Mouse (Mus musculus) common myeloid progenitor, adult 5-6 weeks (primary cell): ENCODE data around the gene Xylt1. TPM values are rescaled to one million over a fixed set of nuclear protein-coding genes. Genes with fewer than 3 reads are reported as not detected.
A peak's percentile ranks its signal among the peaks of the same experiment; 100 is the strongest.

ENCODE experiments used
- ATAC-seq: replicated peaks from 2 replicates; pipeline ENCODE4 v1.8.0; 2016; ENCODE audit warnings: low read depth, mild to moderate bottlenecking, moderate TSS enrichment, inconsistent platforms; ENCODE audit not compliant: poor library complexity, severe bottlenecking
- total RNA-seq: library from RNA; stranded (forward); fragments of 200-1000, 187-1606 nt; gene quantifications from 2 replicates; pipeline ENCODE4 v1.2.3, GENCODE M21; 2017

The Xylt1 gene
- total RNA-seq, 1 experiment from 2014 or later = 12.9 TPM

DNA sequence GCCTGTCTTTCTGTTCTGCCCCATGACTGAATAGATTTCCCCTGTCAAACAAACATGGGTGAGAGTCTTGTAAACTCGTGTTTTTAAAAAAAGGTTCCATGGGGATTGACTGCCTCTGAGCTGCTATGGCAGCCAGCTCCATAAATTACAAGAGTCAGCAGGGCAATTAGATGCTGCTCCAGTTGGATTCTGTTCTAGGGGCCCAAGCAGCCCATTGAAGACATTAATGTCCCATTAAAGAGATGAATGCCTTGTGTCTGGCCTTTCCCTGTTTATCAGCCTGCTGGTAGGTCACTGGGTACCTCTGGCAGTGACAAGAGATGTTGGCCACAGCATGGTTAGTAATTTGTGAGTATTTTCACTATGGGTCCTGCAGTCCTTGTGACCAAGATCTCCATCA, 271.9 kb downstream of the Xylt1 start:
- ATAC-seq = no peak

DNA sequence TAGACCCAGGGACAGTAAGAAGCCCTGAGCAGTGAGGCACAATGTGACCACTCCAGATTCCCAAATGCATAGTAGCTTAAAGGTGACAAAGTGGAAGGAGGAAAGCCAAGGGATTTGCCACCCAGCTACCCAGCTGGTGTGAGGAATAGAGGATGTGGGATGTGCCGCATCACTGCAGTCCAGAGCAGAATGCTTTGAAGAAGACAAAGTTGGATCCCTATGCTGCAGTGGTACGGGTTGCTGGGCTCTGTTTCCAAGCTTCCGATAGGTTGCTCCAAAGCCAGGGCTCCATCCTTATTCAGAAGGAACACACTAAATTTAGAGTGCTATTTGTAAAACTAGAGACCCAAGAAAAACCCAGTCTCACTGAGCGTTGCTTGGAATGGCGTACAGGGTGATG, 275.0 kb downstream of the Xylt1 start:
- ATAC-seq = no peak

DNA sequence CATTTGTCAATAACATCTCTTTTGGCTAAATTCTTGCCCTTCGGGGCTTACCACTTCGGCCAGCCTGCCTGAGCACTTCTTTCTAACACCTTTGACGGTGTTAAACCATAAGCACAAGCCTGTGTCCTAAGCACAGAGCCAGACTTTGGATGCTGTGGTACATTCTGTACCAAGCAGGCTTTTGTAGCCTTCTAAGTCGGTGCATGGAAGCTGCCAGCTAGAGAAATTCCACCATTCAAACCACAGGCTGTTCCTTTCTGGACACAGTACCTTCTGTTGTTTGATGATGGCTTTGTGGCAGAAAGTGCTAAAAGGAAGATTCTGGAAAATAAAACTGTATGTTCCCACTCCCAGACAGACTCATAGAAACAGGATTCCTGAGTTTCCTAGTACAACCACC, 277.4 kb downstream of the Xylt1 start:
- no peak for ATAC-seq

DNA sequence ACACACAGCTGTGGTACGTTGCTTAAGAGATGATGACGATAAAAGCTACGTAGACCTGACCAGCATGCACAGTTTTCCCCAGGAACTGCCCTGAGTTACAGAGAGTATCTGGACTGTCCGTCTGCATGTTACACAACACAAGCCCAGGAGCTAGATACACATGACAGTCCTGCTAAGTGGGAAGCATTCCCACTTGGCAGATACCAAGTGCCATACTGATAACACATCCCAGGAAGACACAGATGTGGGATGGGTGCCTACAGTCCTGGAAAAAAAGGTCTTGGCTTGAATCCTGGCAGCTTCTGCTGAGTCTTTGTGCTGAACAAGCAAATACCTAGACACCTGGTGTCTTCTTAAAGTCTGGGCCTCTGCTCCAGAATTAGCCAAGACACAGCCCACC, 278.0 kb downstream of the Xylt1 start:
- ATAC-seq = no peak

DNA sequence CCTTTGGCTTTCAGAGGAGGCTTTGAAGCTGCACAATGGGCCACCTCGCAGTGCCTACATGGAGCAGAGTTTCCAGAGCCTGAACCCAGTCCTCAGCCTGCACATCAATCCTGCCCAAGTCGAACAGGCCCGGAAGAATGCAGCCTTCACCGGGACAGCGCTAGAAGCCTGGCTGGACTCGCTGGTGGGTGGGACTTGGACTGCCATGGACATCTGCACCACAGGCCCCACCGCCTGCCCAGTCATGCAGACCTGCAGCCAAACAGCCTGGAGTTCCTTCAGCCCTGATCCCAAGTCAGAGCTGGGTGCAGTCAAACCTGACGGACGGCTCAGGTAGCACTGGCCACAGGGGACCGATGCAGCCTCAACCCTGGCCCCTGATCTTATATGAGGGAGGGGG, 286.5 kb downstream of the Xylt1 start:
- no peak for ATAC-seq

DNA sequence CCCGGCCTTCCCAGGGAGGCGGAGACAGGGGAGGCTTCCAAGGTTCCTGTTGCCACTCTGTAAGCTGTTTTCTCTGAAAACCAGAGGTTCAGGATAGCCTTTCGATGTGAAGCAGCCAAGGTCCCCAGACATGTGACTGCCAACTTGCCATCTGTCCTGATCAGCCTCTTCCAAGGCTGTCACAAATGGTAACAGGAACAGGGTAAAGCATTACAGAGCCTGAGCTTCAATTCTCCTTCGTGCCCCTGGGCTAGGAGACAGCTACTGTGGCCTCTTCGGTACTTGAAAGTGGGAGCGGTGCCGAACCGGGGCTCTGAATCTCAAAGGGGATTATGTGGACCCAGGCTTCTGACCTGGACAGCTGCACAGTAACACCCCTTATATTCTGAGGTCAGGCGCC, 287.4 kb downstream of the Xylt1 start:
- ATAC-seq = no peak

DNA sequence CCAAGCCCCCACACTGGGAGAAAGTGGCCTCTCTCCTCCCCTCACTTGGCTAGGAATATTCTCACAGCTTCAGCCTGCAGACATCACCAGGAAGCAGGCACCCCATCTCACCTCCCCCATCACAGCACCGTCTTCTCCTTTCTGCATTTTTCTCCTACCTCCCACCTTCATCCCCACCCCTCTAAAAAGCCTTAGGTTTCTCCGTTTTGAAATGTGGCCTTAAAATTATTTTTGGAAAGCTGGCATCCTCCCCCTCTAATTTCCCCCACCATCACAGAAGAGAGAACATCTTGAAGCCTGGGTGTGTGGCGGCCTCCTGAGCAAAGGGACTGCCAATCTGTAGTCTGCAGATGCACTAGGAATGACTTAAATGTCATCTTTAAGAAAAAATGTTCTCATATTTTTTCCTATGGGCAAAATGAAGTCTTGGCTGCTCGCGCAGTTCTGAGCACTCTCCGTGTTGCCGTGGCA, 291.4 kb downstream of the Xylt1 start:
- no peak for ATAC-seq

DNA sequence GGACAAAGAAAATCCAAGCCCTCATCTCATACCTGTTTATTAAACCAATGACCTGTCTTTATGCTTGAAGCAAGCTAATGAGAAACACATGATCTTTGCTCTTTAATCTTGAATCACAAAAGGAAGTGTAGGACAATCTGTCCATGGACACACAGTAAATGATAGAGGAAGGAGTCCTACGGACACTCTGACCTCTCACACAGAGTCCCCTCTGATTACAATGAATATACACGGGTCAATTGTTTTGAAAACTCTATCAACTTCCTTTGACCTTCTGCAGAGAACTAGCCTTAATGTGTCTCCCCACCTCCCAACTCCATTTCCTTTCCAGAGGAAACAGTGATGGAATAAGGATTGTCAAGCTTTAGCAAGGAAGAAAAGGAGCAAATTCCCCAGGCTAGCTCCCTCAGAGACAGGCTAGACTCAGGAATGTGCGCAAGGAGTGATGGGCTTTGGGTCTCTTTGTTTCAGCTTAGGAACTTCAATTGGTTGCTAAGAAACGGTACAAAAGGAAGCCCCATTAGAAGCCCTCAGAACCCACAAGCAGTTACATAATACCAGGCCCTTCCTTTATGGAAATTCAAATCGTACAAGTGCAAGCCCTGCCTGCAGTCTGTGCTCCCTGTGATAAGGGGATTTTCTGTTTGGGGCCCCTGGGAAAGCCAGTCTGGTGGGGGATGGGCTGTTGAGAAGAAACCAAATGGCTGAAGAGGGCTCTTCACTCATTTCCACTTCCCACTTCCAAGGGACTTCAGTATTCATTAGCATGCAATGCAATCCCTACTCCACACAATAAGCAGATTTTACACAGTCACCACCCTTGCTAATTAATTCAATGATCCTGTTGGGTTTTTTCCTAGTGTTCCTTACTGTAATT, 305.6 kb downstream of the Xylt1 start:
- peak; percentile 99 for ATAC-seq

DNA sequence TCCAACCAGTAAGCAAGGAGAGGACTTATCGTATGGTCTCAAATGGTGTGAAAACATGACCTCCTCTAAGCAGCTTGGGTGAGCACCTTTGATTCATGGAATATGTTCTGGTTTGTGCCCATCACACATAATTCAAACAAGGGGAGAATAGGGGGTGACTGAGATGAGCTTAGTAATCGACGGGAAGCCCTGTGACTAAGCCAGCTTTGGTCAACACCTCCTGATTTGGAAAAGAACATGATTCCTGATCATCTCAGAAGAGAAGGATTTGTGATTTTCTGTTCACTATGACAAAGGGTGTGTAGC, 306.2 kb downstream of the Xylt1 start:
- ATAC-seq = no peak

DNA sequence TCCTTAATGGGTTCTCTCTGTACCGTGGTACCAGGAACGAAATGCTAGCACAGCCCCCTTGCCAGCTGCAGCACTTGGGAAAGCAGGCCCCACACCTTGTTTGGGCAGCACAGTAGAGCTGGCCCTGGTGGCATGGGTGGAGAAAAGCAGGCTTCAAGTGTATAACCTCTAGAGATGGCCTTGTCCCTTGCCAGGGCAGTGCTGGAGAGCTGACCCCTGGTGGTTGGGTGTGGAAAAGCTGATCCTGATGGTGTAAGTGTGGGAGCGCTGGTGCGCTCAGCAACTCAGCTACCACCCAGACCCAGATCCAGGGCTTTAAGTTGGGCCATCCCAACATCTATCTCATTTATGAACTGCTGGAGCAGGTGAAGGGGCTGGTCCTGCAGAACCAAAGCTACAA, 314.8 kb downstream of the Xylt1 start:
- ATAC-seq = peak; percentile 99

DNA sequence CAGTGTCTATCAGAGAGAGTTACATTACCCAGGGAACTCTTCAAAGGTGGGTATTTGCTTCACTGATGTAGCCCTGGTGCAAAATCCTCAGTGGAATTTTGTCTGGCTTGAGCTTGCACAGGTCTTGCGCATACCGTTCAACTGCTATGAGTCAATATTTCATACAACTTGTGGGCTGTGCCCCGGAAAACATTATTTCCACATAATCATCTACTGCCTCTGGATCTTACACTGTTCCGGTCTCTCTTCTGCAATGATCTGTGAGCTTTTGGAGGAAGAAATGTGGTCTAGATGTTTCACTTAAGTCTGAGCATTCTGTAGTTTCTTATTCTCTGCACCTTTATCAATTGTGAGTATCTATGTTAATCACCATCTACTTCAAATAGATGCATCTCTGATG, 316.9 kb downstream of the Xylt1 start:
- no peak for ATAC-seq

DNA sequence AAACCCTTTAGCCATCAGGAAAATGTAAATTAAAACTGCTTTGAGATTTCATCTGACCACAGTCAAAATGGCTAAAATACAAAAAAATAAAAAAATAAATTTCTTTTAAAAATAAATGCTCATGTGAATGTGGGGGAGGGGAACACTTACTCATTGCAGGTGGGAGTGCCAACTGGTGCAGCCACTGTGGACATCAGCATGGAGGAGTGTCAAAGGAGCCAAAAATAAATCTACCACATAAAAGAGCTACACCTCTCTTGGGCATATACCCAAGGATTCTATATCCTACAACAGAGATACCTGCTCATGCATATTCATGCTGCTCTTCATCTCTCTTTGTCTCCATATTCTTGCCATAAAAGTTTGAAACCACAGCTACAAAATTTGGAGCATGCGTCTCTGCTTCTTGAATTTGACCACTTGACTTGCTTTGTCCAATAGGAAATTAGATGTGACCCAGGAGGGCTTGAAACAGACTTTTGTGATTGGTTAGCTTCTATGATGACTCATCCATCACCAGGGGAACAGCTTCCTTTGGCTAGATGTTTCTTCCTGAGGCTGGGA, 317.9 kb downstream of the Xylt1 start:
- ATAC-seq = no peak

DNA sequence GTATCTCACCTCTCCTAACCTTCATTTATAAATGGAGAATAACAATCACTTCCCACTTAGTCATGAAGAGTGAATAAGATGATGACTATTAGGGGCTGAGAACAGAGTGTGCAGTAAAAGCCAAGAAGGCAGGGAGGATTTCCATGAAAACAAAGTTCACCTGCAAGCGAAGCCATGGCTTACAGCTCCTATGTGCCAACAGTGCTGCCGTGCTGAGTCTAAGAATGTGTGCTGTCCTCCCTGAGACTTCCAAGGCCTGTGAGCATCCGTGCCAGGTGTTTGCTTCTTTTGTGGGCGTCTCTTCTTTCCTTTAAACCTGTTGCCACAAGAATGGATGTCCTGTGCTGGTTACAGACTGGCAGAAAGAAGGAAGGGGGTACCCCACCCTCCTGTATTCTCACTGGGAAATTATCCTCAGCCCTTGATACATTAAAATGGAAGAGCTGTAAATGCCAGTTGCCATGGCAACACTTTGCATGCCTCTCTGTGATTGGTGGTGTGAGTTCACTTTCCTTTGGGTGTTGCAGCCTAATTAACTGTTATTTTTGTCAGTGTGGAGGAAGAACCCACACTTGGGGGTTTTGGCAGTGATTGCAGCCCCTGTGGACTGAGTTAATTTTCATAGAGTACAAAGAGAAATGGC, 318.7 kb downstream of the Xylt1 start:
- ATAC-seq = no peak

DNA sequence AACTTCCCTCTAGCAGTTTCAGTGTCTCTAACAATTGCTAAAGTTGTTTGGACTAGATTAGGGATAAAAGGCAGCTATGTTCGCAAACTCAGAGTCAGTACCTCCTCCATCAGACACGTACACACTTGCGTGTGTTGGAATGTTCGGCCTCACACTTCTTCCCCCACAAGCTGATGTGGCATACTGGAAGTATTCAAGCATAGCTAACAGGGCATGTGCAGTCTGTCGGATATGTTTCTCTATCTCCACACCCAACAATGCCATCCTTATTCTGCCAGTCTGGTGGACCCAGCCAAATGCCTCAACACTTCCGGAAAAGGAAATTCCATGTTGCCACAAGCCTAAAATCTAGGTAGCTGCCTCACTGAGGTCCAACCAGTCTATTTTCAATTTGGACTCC, 319.3 kb downstream of the Xylt1 start:
- no peak for ATAC-seq

DNA sequence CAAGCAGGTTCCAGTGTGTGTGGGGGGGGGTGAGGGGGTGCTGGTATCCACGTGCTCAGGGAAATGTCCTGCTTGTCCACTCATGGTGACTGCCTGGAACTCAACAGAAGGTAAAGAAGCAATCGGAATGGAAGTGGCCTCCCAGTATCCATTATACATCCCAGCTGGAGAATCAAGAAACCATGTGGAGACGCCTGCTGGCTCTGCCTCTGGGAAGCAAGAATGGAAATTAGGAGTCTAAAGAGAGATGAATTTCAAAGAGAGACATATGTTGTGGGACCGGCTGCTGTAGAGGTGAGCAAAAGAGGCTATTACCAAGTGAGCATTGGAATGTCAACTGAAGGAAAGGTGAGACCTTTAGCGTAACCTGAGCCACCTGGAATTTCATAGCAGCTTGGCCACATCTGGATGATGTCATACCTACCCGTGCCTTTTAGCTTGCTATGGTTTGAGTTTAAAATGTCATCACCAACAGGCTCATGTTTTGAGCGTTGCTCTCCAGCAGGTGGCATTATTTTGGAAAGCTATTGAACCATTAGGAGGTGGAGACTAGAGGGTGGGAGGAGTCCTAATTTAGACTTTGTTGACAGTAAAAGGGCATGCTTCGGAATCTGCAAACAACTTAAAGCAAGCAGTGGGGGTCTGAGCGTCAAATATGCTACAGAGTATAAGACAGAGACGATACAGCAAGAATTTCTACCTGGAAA, 329.3 kb downstream of the Xylt1 start:
- ATAC-seq = peak; percentile 74

DNA sequence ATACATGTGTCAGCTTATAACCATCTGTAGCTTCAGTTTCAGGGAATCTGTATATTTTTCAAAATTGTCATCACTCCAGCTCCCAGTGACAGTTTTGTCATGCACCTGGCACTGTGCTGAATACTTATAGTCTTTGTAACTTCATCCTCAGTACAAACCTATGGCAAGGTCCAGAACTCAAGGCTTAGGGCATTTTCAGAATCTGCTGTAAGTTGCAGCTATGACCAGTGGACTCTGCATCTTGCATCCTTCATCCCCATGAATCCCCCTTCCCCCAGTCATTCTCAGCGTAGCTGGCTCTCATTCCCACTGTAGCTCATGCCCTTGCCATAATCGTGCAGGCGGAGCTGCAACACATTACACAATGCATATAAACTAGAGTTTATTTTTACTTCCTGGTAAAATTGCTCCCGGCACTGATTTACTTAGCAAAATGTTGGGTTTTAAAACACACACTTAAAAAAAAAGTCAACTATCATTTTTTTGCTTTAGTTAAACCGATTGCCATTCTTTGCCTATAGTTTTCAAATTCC, 336.2 kb downstream of the Xylt1 start:
- no peak for ATAC-seq

DNA sequence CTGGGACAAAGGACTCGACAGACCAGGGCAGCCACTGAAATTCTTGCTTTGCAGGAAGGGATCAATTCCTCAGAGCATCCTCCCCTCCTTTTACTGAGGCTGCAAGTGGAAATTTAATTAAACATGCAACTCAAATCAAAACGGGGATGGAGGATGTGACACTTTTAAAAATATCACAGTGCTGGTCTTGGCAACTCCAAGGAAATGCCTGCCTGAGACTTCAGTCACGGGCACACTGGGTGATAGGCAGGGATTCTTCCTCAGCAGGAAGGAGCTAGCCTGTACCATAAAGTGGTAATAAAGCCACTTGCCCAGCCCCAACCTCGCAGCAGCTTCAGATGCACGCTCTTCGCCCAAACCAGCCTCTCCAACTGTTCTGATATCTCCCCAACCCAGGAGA, 339.6 kb downstream of the Xylt1 start:
- no peak for ATAC-seq
